Mouse (Mus musculus): ENCODE results near the gene Gtsf1. TPM values are rescaled to one million over a fixed set of nuclear protein-coding genes. Genes with fewer than 3 reads are reported as not detected.
A peak's percentile ranks its signal among the peaks of the same experiment; 100 is the strongest.

Gene Gtsf1
- polyA plus RNA-seq, 1 experiment from 2014 or later: not detected

- no peak overlapping the region for H3K9ac ChIP-seq (ENCODE audit: low read depth, low read length)
- H3K36me3 ChIP-seq (ENCODE audit: control insufficient read depth, insufficient read depth, low read length): no peaks in the 10 kb centered on the region
- H3K4me2 ChIP-seq (replicated peaks; ENCODE audit: low read depth, low read length): no peak overlapping the region
- WGBS: 5% methylated on average over 5 of the region's 5 CpGs
- H3K27me3 ChIP-seq (ENCODE audit: control insufficient read depth, insufficient read depth, low read length): no peaks in the 10 kb centered on the region
- no peak overlapping the region for H3K4me3 ChIP-seq (ENCODE audit: low read length)
- ATAC-seq (ENCODE audit: low FRiP score, low TSS enrichment): peak; percentile 76; the same call in 1 of the 2 replicates
- peaks cover 14% of the 10 kb centered on the region for H3K4me1 ChIP-seq (ENCODE audit: control insufficient read depth, insufficient read depth, low read length)
- H3K27ac ChIP-seq (ENCODE audit: low read depth, low read length): peak overlapping the region; percentile 68
- no peaks in the 10 kb centered on the region for H3K9me3 ChIP-seq (ENCODE audit: control insufficient read depth, low read length)
These were observed 47.4 kb downstream of the Gtsf1 start for GRCm38 (mm10) chr15:103382795-103383406.

- Histone ChIP-seq H3K9ac (ENCODE audit: low read depth, low read length) (no peak overlapping the region), H3K27me3 (ENCODE audit: control insufficient read depth, insufficient read depth, low read length) (no peaks in the 10 kb centered on the region), H3K36me3 (ENCODE audit: control insufficient read depth, insufficient read depth, low read length) (no peaks in the 10 kb centered on the region), H3K9me3 (ENCODE audit: control insufficient read depth, low read length) (no peaks in the 10 kb centered on the region), H3K4me2 (replicated peaks; ENCODE audit: low read depth, low read length) (no peak overlapping the region), H3K4me1 (ENCODE audit: control insufficient read depth, insufficient read depth, low read length) (peaks cover 14% of the 10 kb centered on the region), H3K4me3 (ENCODE audit: low read length) (no peak overlapping the region), H3K27ac (ENCODE audit: low read depth, low read length) (no peak overlapping the region)
- ATAC-seq (ENCODE audit: low FRiP score, low TSS enrichment): no peak
- 88% methylated on average over 2 of the region's 2 CpGs for WGBS
These were observed 48.2 kb downstream of the Gtsf1 start for GRCm38 (mm10) chr15:103382075-103382474.

- Histone ChIP-seq H3K36me3 (ENCODE audit: control insufficient read depth, insufficient read depth, low read length) (no peaks in the 10 kb centered on the region), H3K4me3 (ENCODE audit: low read length) (no peak overlapping the region), H3K4me2 (replicated peaks; ENCODE audit: low read depth, low read length) (no peak overlapping the region), H3K27ac (ENCODE audit: low read depth, low read length) (no peak overlapping the region), H3K9ac (ENCODE audit: low read depth, low read length) (no peak overlapping the region), H3K4me1 (ENCODE audit: control insufficient read depth, insufficient read depth, low read length) (peaks cover 23% of the 10 kb centered on the region), H3K9me3 (ENCODE audit: control insufficient read depth, low read length) (no peaks in the 10 kb centered on the region), H3K27me3 (ENCODE audit: control insufficient read depth, insufficient read depth, low read length) (no peaks in the 10 kb centered on the region)
- no peak for ATAC-seq (ENCODE audit: low FRiP score, low TSS enrichment)
- 60% methylated on average over 3 of the region's 3 CpGs for WGBS
These were observed 51.5 kb downstream of the Gtsf1 start for GRCm38 (mm10) chr15:103378665-103379356.

GRCm38 (mm10) chr15:103377752-103378664 lies 52.3 kb downstream of the Gtsf1 start:
- peaks cover 16% of the 10 kb centered on the region for H3K4me1 ChIP-seq (ENCODE audit: control insufficient read depth, insufficient read depth, low read length)
- no peaks in the 10 kb centered on the region for H3K9me3 ChIP-seq (ENCODE audit: control insufficient read depth, low read length)
- 57% methylated on average over 3 of the region's 3 CpGs for WGBS
- no peak overlapping the region for H3K4me3 ChIP-seq (ENCODE audit: low read length)
- H3K27me3 ChIP-seq (ENCODE audit: control insufficient read depth, insufficient read depth, low read length): no peaks in the 10 kb centered on the region
- H3K27ac ChIP-seq (ENCODE audit: low read depth, low read length): no peak overlapping the region; the same call in 1 of the 2 replicates
- no peak overlapping the region for H3K4me2 ChIP-seq (replicated peaks; ENCODE audit: low read depth, low read length)
- peak; percentile 25; the same call in 1 of the 2 replicates for ATAC-seq (ENCODE audit: low FRiP score, low TSS enrichment)
- no peak overlapping the region for H3K9ac ChIP-seq (ENCODE audit: low read depth, low read length)
- H3K36me3 ChIP-seq (ENCODE audit: control insufficient read depth, insufficient read depth, low read length): no peaks in the 10 kb centered on the region

- Histone ChIP-seq H3K4me2 (replicated peaks; ENCODE audit: low read depth, low read length) (no peak overlapping the region), H3K27me3 (ENCODE audit: control insufficient read depth, insufficient read depth, low read length) (no peaks in the 10 kb centered on the region), H3K9ac (ENCODE audit: low read depth, low read length) (no peak overlapping the region), H3K9me3 (ENCODE audit: control insufficient read depth, low read length) (no peaks in the 10 kb centered on the region), H3K4me1 (ENCODE audit: control insufficient read depth, insufficient read depth, low read length) (peaks cover 9% of the 10 kb centered on the region; the same call in 1 of the 2 replicates), H3K36me3 (ENCODE audit: control insufficient read depth, insufficient read depth, low read length) (no peaks in the 10 kb centered on the region), H3K4me3 (ENCODE audit: low read length) (no peak overlapping the region), H3K27ac (ENCODE audit: low read depth, low read length) (peak overlapping the region; percentile 47; the same call in 1 of the 2 replicates)
- WGBS: 54% methylated on average over 8 of the region's 8 CpGs
- ATAC-seq (ENCODE audit: low FRiP score, low TSS enrichment): 0 out of 2 replicates have a peak, but pooled peaks have one; percentile 32
These were observed 53.4 kb downstream of the Gtsf1 start for GRCm38 (mm10) chr15:103376837-103377269.

GRCm38 (mm10) chr15:103375112-103375800 lies 55.0 kb downstream of the Gtsf1 start:
- no peaks in the 10 kb centered on the region for H3K36me3 ChIP-seq (ENCODE audit: control insufficient read depth, insufficient read depth, low read length)
- no peaks in the 10 kb centered on the region for H3K9me3 ChIP-seq (ENCODE audit: control insufficient read depth, low read length)
- no peaks in the 10 kb centered on the region for H3K27me3 ChIP-seq (ENCODE audit: control insufficient read depth, insufficient read depth, low read length)
- no peak overlapping the region for H3K27ac ChIP-seq (ENCODE audit: low read depth, low read length)
- H3K4me1 ChIP-seq (ENCODE audit: control insufficient read depth, insufficient read depth, low read length): peaks cover 12% of the 10 kb centered on the region; the same call in 1 of the 2 replicates
- no peak for ATAC-seq (ENCODE audit: low FRiP score, low TSS enrichment)
- no peak overlapping the region for H3K4me2 ChIP-seq (replicated peaks; ENCODE audit: low read depth, low read length)
- no peak overlapping the region for H3K4me3 ChIP-seq (ENCODE audit: low read length)
- H3K9ac ChIP-seq (ENCODE audit: low read depth, low read length): no peak overlapping the region
- 91% methylated on average over 4 of the region's 4 CpGs for WGBS

GRCm38 (mm10) chr15:103372461-103372860 lies 57.8 kb downstream of the Gtsf1 start:
- Histone ChIP-seq H3K36me3 (ENCODE audit: control insufficient read depth, insufficient read depth, low read length) (no peaks in the 10 kb centered on the region), H3K27me3 (ENCODE audit: control insufficient read depth, insufficient read depth, low read length) (no peaks in the 10 kb centered on the region), H3K9me3 (ENCODE audit: control insufficient read depth, low read length) (no peaks in the 10 kb centered on the region), H3K4me3 (ENCODE audit: low read length) (no peak overlapping the region), H3K9ac (ENCODE audit: low read depth, low read length) (no peak overlapping the region), H3K4me2 (replicated peaks; ENCODE audit: low read depth, low read length) (no peak overlapping the region), H3K27ac (ENCODE audit: low read depth, low read length) (no peak overlapping the region), H3K4me1 (ENCODE audit: control insufficient read depth, insufficient read depth, low read length) (peaks cover 12% of the 10 kb centered on the region; the same call in 1 of the 2 replicates)
- ATAC-seq (ENCODE audit: low FRiP score, low TSS enrichment): no peak

- no peak overlapping the region for H3K27ac ChIP-seq (ENCODE audit: low read depth, low read length)
- no peaks in the 10 kb centered on the region for H3K9me3 ChIP-seq (ENCODE audit: control insufficient read depth, low read length)
- H3K27me3 ChIP-seq (ENCODE audit: control insufficient read depth, insufficient read depth, low read length): no peaks in the 10 kb centered on the region
- H3K4me3 ChIP-seq (ENCODE audit: low read length): no peak overlapping the region
- no peak for ATAC-seq (ENCODE audit: low FRiP score, low TSS enrichment)
- H3K9ac ChIP-seq (ENCODE audit: low read depth, low read length): no peak overlapping the region
- H3K4me2 ChIP-seq (replicated peaks; ENCODE audit: low read depth, low read length): no peak overlapping the region
- WGBS: 78% methylated on average over 1 of the region's 1 CpGs
- peaks cover 17% of the 10 kb centered on the region; the same call in 1 of the 2 replicates for H3K4me1 ChIP-seq (ENCODE audit: control insufficient read depth, insufficient read depth, low read length)
- no peaks in the 10 kb centered on the region for H3K36me3 ChIP-seq (ENCODE audit: control insufficient read depth, insufficient read depth, low read length)
These were observed 58.5 kb downstream of the Gtsf1 start for GRCm38 (mm10) chr15:103371741-103372140.
